Mouse (Mus musculus): ENCODE measurements around the gene F2r. TPM values are rescaled to one million over a fixed set of nuclear protein-coding genes. Genes with fewer than 3 reads are reported as not detected.

F2r gene
- polyA plus RNA-seq, 1 experiment from 2014 or later = 78.9 TPM

DNA sequence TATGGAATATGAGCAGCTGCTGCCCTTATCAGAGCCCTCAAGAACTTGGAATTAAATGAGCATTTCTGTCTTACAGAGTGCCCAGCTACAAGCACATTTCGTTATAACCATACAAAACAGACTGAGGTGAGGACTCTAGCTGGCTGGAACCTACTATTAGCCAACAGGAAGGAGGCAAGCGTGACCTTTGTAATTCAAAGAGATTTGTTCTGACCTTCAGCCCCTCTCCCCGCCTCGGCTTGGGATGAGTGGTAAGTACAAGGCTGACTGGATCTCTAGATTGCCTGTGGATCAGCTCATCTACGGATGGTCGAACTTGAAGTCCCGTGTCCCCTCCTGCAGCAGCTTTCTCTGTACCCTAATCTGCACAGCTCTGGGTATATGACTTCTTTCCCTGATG, 8.4 kb upstream of the F2r start:
- no peak overlapping the region for H3K4me2 ChIP-seq (replicated peaks)
- H3K27me3 ChIP-seq = no peaks in the 10 kb centered on the region
- no peaks in the 10 kb centered on the region for H3K4me1 ChIP-seq
- no peak for ATAC-seq (replicated peaks)
- H3K9me3 ChIP-seq = no peaks in the 10 kb centered on the region
- 0 out of 2 replicates have a peak, but pooled peaks cover 2% of the 10 kb centered on the region for H3K36me3 ChIP-seq
- WGBS = 77% methylated on average over 7 of the region's 7 CpGs
- H3K9ac ChIP-seq (replicated peaks) = no peak overlapping the region
- H3K4me3 ChIP-seq = no peak overlapping the region
- H3K27ac ChIP-seq (replicated peaks) = no peak overlapping the region

DNA sequence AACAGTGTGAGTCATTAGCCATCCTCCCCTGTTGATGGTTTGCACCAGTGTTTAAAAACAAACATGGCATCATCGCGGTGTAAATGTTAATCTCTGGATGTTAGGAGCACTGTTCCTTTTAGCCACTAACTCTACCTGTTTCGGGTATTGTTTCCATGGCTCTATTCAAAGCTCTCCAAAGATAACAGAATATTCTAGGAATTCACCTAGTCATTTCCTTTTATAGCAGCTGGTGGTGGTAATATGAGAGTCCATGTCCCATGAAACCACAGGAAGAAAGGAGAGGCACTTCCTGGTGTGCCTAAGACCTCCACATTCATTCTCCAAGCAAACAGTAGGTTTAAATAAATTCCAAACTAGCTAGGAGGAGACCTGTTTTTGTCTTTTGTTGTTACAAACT, 4.8 kb upstream of the F2r start:
- peaks cover 2% of the 10 kb centered on the region; the same call in 1 of the 2 replicates for H3K4me1 ChIP-seq
- no peak overlapping the region for H3K9ac ChIP-seq (replicated peaks)
- 70% methylated on average over 3 of the region's 3 CpGs for WGBS
- no peak overlapping the region for H3K27ac ChIP-seq (replicated peaks)
- H3K9me3 ChIP-seq = no peaks in the 10 kb centered on the region
- ATAC-seq (replicated peaks) = no peak
- 0 out of 2 replicates have a peak, but pooled peaks cover under 1% of the 10 kb centered on the region for H3K36me3 ChIP-seq
- no peaks in the 10 kb centered on the region for H3K27me3 ChIP-seq
- H3K4me3 ChIP-seq = no peak overlapping the region
- no peak overlapping the region for H3K4me2 ChIP-seq (replicated peaks)

DNA sequence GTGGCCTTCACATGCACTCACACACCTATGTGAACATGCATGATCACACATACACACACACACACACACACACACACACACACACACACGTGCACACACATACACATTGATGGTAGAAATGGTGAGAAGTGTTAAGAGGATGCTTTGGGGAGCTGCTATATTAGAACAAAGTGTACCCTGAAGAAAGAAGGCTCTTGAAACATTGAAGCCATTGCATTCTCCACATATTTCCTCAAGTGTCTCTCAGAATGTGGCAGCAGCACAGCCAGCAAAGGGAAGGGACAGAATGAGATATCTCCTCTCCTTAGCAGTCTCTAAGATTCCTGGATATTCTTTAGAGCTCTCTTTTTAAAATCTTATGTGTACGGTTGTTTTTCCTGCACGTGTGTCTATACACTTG, 3.3 kb upstream of the F2r start:
- Histone ChIP-seq H3K4me3 (no peak overlapping the region), H3K9me3 (no peaks in the 10 kb centered on the region), H3K4me1 (peaks cover 9% of the 10 kb centered on the region), H3K27ac (replicated peaks) (no peak overlapping the region), H3K4me2 (replicated peaks) (no peak overlapping the region), H3K36me3 (no peaks in the 10 kb centered on the region), H3K9ac (replicated peaks) (no peak overlapping the region), H3K27me3 (no peaks in the 10 kb centered on the region)
- 81% methylated on average over 3 of the region's 3 CpGs for WGBS
- no peak for ATAC-seq (replicated peaks)

DNA sequence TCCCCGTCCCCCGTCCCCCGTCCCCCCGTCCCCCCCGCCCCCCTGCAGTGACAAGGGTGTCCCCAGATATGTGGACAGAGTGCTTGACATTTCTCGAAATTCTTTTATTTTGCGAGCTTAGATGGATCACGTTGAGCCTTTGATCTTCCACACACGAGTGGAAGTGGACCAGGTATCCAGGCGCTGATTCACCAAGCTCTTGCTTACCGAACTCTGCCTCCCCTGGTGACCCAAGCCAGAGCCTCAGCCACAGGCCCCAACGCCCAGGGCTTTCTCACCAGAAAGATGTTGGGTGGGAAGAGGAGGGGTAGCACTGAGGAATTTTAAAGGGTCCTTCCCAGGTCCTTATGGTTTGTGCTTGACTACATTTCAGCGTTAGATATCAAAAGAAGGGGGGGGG, 572 bp upstream of the F2r start:
- no peak overlapping the region for H3K27ac ChIP-seq (replicated peaks)
- H3K9ac ChIP-seq (replicated peaks) = peak overlapping the region; percentile 83
- 4% methylated on average over 13 of the region's 13 CpGs for WGBS
- H3K4me3 ChIP-seq = peak overlapping the region; percentile 81
- H3K36me3 ChIP-seq = no peaks in the 10 kb centered on the region
- no peak; the same call in 1 of the 2 replicates for ATAC-seq (replicated peaks)
- peaks cover 30% of the 10 kb centered on the region for H3K4me1 ChIP-seq
- no peaks in the 10 kb centered on the region for H3K9me3 ChIP-seq
- H3K4me2 ChIP-seq (replicated peaks) = peak overlapping the region; percentile 61
- H3K27me3 ChIP-seq = no peaks in the 10 kb centered on the region

DNA sequence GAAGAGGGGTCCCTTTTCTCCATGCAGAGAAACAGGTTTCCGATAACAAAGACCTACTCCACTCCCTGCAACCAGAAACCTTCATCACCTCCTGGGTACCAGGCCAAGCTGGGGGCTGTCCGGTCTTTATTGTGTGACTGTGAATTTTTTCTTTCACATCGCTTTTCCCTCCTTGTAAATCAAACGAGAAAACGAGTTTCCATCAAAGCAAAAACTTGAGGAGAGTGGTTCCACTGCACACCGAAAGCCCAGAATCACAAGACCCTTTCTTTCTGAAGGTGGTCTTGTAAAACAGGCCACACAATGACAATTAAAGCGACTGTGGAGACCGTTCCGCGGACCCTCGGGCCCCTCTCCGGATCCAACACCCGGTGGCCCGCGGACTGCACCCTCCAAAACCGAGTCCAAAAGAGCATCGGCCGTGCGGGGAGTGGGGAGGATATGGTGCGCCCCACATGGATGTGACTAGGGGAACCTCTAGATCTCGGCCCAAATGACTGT, 566 bp downstream of the F2r start:
- Histone ChIP-seq H3K27me3 (no peaks in the 10 kb centered on the region), H3K9me3 (no peaks in the 10 kb centered on the region), H3K4me2 (replicated peaks) (peak overlapping the region; percentile 61), H3K27ac (replicated peaks) (peak overlapping the region; percentile 73), H3K4me1 (peaks cover 30% of the 10 kb centered on the region), H3K36me3 (no peaks in the 10 kb centered on the region), H3K4me3 (peak overlapping the region; percentile 81), H3K9ac (replicated peaks) (peak overlapping the region; percentile 83)
- WGBS = under 1% methylated on average over 21 of the region's 21 CpGs
- ATAC-seq (replicated peaks) = peak; percentile 63; the same call in 1 of the 2 replicates

DNA sequence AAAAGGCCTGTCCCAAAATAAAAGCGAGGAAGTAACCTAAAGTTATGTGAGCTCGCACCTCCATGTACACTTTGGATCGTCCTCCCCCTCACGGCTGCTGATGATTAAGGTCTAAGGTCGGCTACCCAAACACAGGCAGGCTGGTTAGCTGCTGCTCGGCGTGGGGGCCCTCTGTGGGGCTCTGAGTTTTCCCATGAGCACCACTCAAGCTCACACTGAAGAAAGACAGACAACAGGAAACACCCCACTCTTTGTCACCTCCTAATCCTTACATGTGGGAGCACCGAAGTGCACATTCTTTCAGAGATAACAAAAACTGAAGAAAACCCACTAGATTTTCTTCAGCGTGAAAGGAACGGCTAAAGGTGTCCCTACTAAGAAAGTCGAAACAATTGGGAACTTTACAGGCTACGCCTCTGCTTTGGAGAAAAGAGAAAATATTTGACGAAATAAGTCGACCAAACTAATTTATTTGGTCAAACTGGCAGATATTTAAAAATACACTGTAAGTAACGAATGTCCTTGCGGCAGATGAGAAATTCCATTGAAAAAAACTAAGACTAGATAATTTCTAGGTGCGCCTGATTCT, 1.1 kb downstream of the F2r start:
- Histone ChIP-seq H3K27me3 (no peaks in the 10 kb centered on the region), H3K4me2 (replicated peaks) (peak overlapping the region; percentile 61), H3K9ac (replicated peaks) (peak overlapping the region; percentile 83), H3K4me1 (peaks cover 30% of the 10 kb centered on the region), H3K27ac (replicated peaks) (no peak overlapping the region), H3K4me3 (peak overlapping the region; percentile 81), H3K36me3 (no peaks in the 10 kb centered on the region), H3K9me3 (no peaks in the 10 kb centered on the region)
- WGBS = 5% methylated on average over 17 of the region's 17 CpGs
- no peak for ATAC-seq (replicated peaks)

DNA sequence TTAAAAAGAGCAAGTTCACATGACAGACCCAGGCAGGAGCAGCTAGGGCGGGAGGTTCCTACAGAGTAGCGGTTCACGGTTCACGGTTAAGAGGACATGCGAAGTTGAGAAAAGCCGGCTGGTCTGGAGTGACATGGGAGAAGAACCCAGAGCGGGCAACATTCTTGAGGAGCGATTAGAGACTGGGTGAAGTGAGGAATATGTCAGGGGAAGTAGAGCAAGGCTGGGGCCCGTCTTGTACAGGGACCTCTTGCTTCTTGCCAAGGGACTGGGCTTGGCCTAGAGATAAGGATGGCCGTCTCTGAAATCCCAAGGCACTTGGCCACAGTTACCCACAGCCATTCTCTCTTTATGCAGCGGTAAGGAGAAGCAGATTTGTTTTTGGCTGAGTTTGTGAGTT, 1.8 kb downstream of the F2r start:
- Histone ChIP-seq H3K27ac (replicated peaks) (no peak overlapping the region), H3K9me3 (no peaks in the 10 kb centered on the region), H3K4me1 (peaks cover 30% of the 10 kb centered on the region), H3K36me3 (no peaks in the 10 kb centered on the region), H3K9ac (replicated peaks) (peak overlapping the region; percentile 83), H3K4me3 (peak overlapping the region; percentile 81), H3K27me3 (no peaks in the 10 kb centered on the region), H3K4me2 (replicated peaks) (peak overlapping the region; percentile 61)
- WGBS = 55% methylated on average over 11 of the region's 11 CpGs
- ATAC-seq (replicated peaks) = no peak

DNA sequence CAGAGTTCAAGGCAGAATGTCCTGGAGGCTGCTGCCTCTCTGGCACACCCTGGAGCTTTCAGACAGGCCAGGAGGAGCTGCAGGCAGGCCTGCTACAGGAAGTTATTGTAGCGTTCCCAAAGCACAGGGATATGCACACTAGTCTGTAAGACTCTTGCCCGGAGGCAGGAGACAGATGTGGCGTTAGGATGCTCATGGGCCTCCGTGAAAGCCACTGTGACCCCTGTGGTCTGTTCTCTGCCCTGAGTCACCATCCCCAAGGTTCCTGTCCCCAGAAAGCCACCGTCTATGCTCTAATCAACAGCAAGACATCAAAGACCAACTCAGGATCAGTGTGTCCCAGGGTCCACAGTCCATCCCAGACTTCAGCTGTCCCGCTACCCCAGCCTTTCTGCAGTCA, 3.5 kb downstream of the F2r start:
- no peak overlapping the region for H3K4me2 ChIP-seq (replicated peaks)
- no peaks in the 10 kb centered on the region for H3K9me3 ChIP-seq
- H3K27me3 ChIP-seq = no peaks in the 10 kb centered on the region
- ATAC-seq (replicated peaks) = no peak
- no peak overlapping the region for H3K4me3 ChIP-seq
- H3K9ac ChIP-seq (replicated peaks) = no peak overlapping the region
- peaks cover 30% of the 10 kb centered on the region for H3K4me1 ChIP-seq
- H3K27ac ChIP-seq (replicated peaks) = no peak overlapping the region
- WGBS = 76% methylated on average over 6 of the region's 6 CpGs
- H3K36me3 ChIP-seq = no peaks in the 10 kb centered on the region

DNA sequence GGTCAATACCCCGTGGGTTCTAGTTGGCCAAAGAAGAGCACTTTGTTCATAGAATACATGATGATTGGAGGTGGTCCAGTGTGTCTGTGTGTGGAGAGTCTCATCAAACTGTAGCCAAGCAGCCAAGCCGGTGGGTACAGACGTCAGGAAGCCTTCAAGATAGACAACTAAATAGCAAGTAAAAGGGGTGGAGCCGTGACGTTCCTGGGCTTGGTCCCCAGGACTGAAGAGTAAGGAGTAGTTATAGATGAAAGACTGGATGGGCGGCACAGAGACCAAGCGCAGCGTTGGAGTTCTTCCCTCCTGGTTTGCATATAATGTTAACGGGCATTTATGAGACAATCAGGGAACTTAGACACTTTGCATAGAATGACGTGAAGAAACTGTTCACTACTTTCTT, 6.0 kb downstream of the F2r start:
- H3K4me2 ChIP-seq (replicated peaks) = no peak overlapping the region
- H3K27me3 ChIP-seq = no peaks in the 10 kb centered on the region
- H3K36me3 ChIP-seq = no peaks in the 10 kb centered on the region
- H3K27ac ChIP-seq (replicated peaks) = no peak overlapping the region
- no peak overlapping the region for H3K9ac ChIP-seq (replicated peaks)
- WGBS = 90% methylated on average over 10 of the region's 10 CpGs
- no peak for ATAC-seq (replicated peaks)
- H3K4me3 ChIP-seq = no peak overlapping the region
- H3K9me3 ChIP-seq = no peaks in the 10 kb centered on the region
- H3K4me1 ChIP-seq = peaks cover 27% of the 10 kb centered on the region

DNA sequence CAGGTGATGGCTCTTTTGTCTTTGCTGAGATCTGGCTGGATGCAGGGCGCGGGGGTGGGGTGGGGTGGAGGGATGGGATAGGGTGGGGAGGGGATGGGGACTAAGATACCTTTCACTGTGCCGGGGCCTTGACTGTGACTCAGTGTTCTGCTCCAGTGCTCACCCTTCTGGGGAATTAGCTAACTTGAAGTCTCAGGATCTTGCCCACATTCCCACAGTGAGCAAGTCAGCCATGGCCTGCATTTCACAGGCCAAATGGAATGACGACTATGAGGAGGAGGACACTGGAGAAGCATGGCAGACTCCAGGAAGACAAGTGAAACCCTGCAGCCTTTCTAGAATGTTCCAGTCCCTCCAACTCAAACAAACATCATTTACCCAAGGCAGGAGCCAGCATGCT, 6.5 kb downstream of the F2r start:
- Histone ChIP-seq H3K4me3 (no peak overlapping the region), H3K9me3 (no peaks in the 10 kb centered on the region), H3K36me3 (no peaks in the 10 kb centered on the region), H3K4me2 (replicated peaks) (no peak overlapping the region), H3K27ac (replicated peaks) (no peak overlapping the region), H3K27me3 (no peaks in the 10 kb centered on the region), H3K4me1 (peaks cover 22% of the 10 kb centered on the region), H3K9ac (replicated peaks) (no peak overlapping the region)
- WGBS = 93% methylated on average over 4 of the region's 4 CpGs
- no peak for ATAC-seq (replicated peaks)

DNA sequence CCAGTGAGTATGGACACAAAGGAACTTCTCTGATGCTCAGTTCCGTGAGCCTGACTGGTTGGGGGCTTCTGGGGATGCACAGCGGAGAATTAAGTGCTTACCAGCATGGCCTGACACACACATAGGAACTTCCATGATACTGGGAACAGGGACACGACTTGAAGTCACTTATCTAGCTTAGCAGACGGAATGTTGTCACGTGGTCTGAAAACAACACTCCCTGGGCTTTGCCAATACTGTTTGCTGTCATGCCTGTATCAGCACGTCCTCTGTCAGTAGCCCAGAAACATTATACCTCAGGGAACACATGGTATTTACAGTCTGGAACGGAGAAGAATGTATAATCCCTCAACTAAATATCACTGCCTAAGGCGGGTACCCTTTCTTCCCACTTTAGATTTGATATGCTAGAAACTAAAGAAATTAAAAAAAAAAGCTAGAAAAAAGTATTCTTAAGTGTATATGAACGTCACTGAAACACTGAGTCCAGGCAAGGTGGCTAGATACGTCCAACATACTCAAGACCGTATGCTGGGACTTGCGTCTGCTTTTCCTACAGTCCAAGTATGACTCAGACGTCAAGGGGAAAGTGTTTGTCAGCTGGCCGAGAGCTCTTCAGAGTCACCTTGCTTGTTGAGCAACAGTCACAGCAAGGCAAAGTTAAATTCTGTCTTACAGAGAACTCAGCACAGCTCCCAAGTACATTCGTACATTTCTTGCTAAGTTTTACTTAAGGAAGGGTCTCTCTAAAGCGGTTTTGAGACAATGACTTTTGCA, 7.3 kb downstream of the F2r start:
- no peaks in the 10 kb centered on the region for H3K9me3 ChIP-seq
- WGBS = 88% methylated on average over 16 of the region's 16 CpGs
- no peak overlapping the region for H3K4me2 ChIP-seq (replicated peaks)
- ATAC-seq (replicated peaks) = no peak
- H3K36me3 ChIP-seq = no peaks in the 10 kb centered on the region
- no peak overlapping the region for H3K4me3 ChIP-seq
- H3K27ac ChIP-seq (replicated peaks) = no peak overlapping the region
- H3K27me3 ChIP-seq = no peaks in the 10 kb centered on the region
- H3K4me1 ChIP-seq = peaks cover 15% of the 10 kb centered on the region
- no peak overlapping the region for H3K9ac ChIP-seq (replicated peaks)

DNA sequence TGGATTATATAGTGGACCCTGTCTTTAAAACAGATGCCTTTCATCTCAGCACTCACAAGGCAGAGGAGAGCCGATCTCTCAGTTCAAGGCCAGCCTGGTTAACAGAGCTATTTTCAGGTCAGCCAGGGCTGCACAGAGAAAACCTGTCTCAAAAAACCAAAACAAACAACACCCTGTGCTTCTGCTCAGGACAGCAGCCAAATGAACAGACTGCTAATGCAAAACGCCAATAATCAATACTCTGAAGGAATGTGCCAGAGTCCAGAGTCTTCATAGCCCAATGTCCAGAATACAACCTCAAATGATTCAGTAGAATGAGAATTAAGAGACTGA, 9.2 kb downstream of the F2r start:
- H3K27ac ChIP-seq (replicated peaks) = no peak overlapping the region
- H3K4me2 ChIP-seq (replicated peaks) = no peak overlapping the region
- no peaks in the 10 kb centered on the region for H3K9me3 ChIP-seq
- H3K27me3 ChIP-seq = no peaks in the 10 kb centered on the region
- no peaks in the 10 kb centered on the region for H3K4me1 ChIP-seq
- WGBS = 89% methylated on average over 2 of the region's 2 CpGs
- peaks cover 9% of the 10 kb centered on the region for H3K36me3 ChIP-seq
- no peak overlapping the region for H3K4me3 ChIP-seq
- H3K9ac ChIP-seq (replicated peaks) = no peak overlapping the region
- ATAC-seq (replicated peaks) = no peak
